Mouse (Mus musculus): ENCODE data around the gene Cc2d2a.

- no peak for TF ChIP-seq CTCF (IDR thresholded peaks at IDR 0.05; ENCODE audit: borderline replicate concordance, extremely low read depth, insufficient read depth, insufficient read length)
- no peak for TF ChIP-seq POLR2A (IDR thresholded peaks at IDR 0.05; ENCODE audit: borderline replicate concordance, extremely low read depth, insufficient read depth, insufficient read length, poor library complexity, severe bottlenecking)
These were observed 116.4 kb downstream of the Cc2d2a start for GRCm38 (mm10) chr5:43778583-43778982.
